Mouse (Mus musculus) intestine, embryonic 14.5 days (tissue): ENCODE data around the gene Btd. TPM values are rescaled to one million over a fixed set of nuclear protein-coding genes. Genes with fewer than 3 reads are reported as not detected.

ENCODE experiments used
- ATAC-seq: fragments of 200-750 bp; cut with Nextera tagmentation; replicated peaks from 2 replicates; pipeline ENCODE4 v1.8.0; 2017; ENCODE audit warnings: low read depth, moderate number of reproducible peaks, moderate TSS enrichment, moderate library complexity; ENCODE audit not compliant: low FRiP score, low TSS enrichment
- DNase-seq: peaks from one replicate; pipeline ENCODE4 v3.0.0-alpha.2; 2018; ENCODE audit warnings: low spot score
- H3K27ac ChIP-seq: fragments of 300-500 bp; sonication (generic); 2 replicates; pipeline ENCODE4 v1.5.1; 2014; ENCODE audit warnings: low read depth, mild to moderate bottlenecking, control low read depth
- H3K27me3 ChIP-seq: fragments of 300-500 bp; sonication (generic); replicated peaks from 2 replicates; pipeline ENCODE4 v1.6.1; 2014; ENCODE audit warnings: low read length, control low read depth; ENCODE audit not compliant: control insufficient read depth, insufficient read depth
- H3K36me3 ChIP-seq: fragments of 300-500 bp; sonication (generic); 2 replicates; pipeline ENCODE4 v1.6.1; 2014; ENCODE audit warnings: low read length, control low read depth; ENCODE audit not compliant: control insufficient read depth, insufficient read depth
- H3K4me1 ChIP-seq: fragments of 300-500 bp; sonication (generic); replicated peaks from 2 replicates; pipeline ENCODE4 v1.6.1; 2014; ENCODE audit warnings: low read length, control low read depth, mixed read lengths; ENCODE audit not compliant: control insufficient read depth, insufficient read depth
- H3K4me2 ChIP-seq: fragments of 300-500 bp; sonication (generic); 2 replicates; pipeline ENCODE4 v1.6.1; 2014; ENCODE audit warnings: low read length
- H3K4me3 ChIP-seq: fragments of 300-500 bp; sonication (generic); 2 replicates; pipeline ENCODE4 v1.5.1; 2014; ENCODE audit warnings: low read depth, low read length, control low read depth, mixed read lengths
- H3K9ac ChIP-seq: fragments of 300-500 bp; sonication (generic); 2 replicates; pipeline ENCODE4 v1.6.1; 2014; ENCODE audit warnings: mild to moderate bottlenecking, low read length
- H3K9me3 ChIP-seq: fragments of 300-500 bp; sonication (generic); 2 replicates; pipeline ENCODE4 v1.6.1; 2016; ENCODE audit warnings: low read length, control low read depth; ENCODE audit not compliant: control insufficient read depth
- WGBS: fragments of 180-500 bp; shearing (Covaris S2); extraction: QIAGEN DNeasy Blood & Tissue Kit; methylation state at CpG from one replicate; pipeline ENCODE4 v1.1.7; 2014; 5-methylcytosine and 5-hydroxymethylcytosine counted together
- polyA plus RNA-seq: library from polyadenylated mRNA; unstranded; fragments of >200 nt; fragmentation: Nextera tagmentation; extraction: Ambion mirVana; gene quantifications from 2 replicates; pipeline ENCODE4 v1.2.1, GENCODE M21; 2014

Gene Btd
- polyA plus RNA-seq, 1 experiment from 2014 or later, result 21.9 TPM

GRCm38 (mm10) chr14:31666931-31667705 is 26.3 kb downstream of the Btd start:
- peak; percentile 45 for DNase-seq
- Histone ChIP-seq H3K27ac (no peak overlapping the region), H3K4me1 (peaks cover 49% of the 10 kb centered on the region), H3K9ac (no peak overlapping the region), H3K9me3 (no peaks in the 10 kb centered on the region), H3K4me3 (no peak overlapping the region), H3K4me2 (no peak overlapping the region), H3K27me3 (no peaks in the 10 kb centered on the region), H3K36me3 (peaks cover 10% of the 10 kb centered on the region)
- no peak for ATAC-seq
- WGBS, result 95% methylated on average over 28 of the region's 28 CpGs

- WGBS, result 82% methylated on average over 6 of the region's 6 CpGs
- Histone ChIP-seq H3K4me1 (peaks cover 43% of the 10 kb centered on the region), H3K27me3 (no peaks in the 10 kb centered on the region), H3K27ac (no peak overlapping the region), H3K36me3 (peaks cover 10% of the 10 kb centered on the region), H3K9me3 (no peaks in the 10 kb centered on the region), H3K4me3 (no peak overlapping the region), H3K9ac (no peak overlapping the region), H3K4me2 (no peak overlapping the region)
- ATAC-seq (no peak), DNase-seq (peak; percentile 33)
These were observed 26.9 kb downstream of the Btd start for GRCm38 (mm10) chr14:31667741-31668140.

- Histone ChIP-seq H3K4me3 (no peak overlapping the region), H3K4me1 (peaks cover 37% of the 10 kb centered on the region), H3K27ac (0 out of 2 replicates have a peak overlapping the region, but pooled peaks have one; percentile 8), H3K9ac (no peak overlapping the region), H3K36me3 (peaks cover 10% of the 10 kb centered on the region), H3K4me2 (no peak overlapping the region), H3K9me3 (no peaks in the 10 kb centered on the region), H3K27me3 (no peaks in the 10 kb centered on the region)
- DNase-seq, result peak; percentile 49
- 85% methylated on average over 13 of the region's 13 CpGs for WGBS
- ATAC-seq, result no peak
These were observed 27.5 kb downstream of the Btd start for GRCm38 (mm10) chr14:31668326-31668725.

GRCm38 (mm10) chr14:31669161-31669611 is 28.4 kb downstream of the Btd start:
- no peaks in the 10 kb centered on the region for H3K9me3 ChIP-seq
- no peak overlapping the region for H3K4me2 ChIP-seq
- DNase-seq (peak; percentile 56), ATAC-seq (no peak)
- no peak overlapping the region for H3K4me3 ChIP-seq
- no peaks in the 10 kb centered on the region for H3K27me3 ChIP-seq
- H3K4me1 ChIP-seq, result peaks cover 29% of the 10 kb centered on the region
- no peak overlapping the region for H3K9ac ChIP-seq
- 60% methylated on average over 13 of the region's 13 CpGs for WGBS
- H3K27ac ChIP-seq, result peak overlapping the region; percentile 72; the same call in 1 of the 2 replicates
- peaks cover 10% of the 10 kb centered on the region for H3K36me3 ChIP-seq

- no peak for DNase-seq
- Histone ChIP-seq H3K4me2 (no peak overlapping the region), H3K9me3 (no peaks in the 10 kb centered on the region), H3K27me3 (no peaks in the 10 kb centered on the region), H3K4me3 (no peak overlapping the region), H3K4me1 (peaks cover 22% of the 10 kb centered on the region), H3K36me3 (peaks cover 10% of the 10 kb centered on the region), H3K27ac (peak overlapping the region; percentile 72), H3K9ac (no peak overlapping the region)
- 77% methylated on average over 15 of the region's 15 CpGs for WGBS
- ATAC-seq, result no peak
These were observed 29.0 kb downstream of the Btd start for GRCm38 (mm10) chr14:31669642-31670490.

GRCm38 (mm10) chr14:31671635-31672320 is 30.9 kb downstream of the Btd start:
- H3K27me3 ChIP-seq, result no peaks in the 10 kb centered on the region
- no peak overlapping the region for H3K27ac ChIP-seq
- peak; percentile 49 for DNase-seq

GRCm38 (mm10) chr14:31680656-31681055 is 39.8 kb downstream of the Btd start:
- Histone ChIP-seq H3K36me3 (no peaks in the 10 kb centered on the region), H3K27me3 (no peaks in the 10 kb centered on the region), H3K4me1 (no peaks in the 10 kb centered on the region), H3K4me2 (no peak overlapping the region), H3K27ac (no peak overlapping the region), H3K9ac (no peak overlapping the region), H3K4me3 (no peak overlapping the region), H3K9me3 (no peaks in the 10 kb centered on the region)
- DNase-seq (no peak), ATAC-seq (no peak)
- WGBS, result 91% methylated on average over 3 of the region's 3 CpGs

More at GRCm38 (mm10) chr14:31671635-31672320, 30.9 kb downstream of the Btd start:
- peaks cover 12% of the 10 kb centered on the region for H3K4me1 ChIP-seq
- H3K4me2 ChIP-seq, result no peak overlapping the region
- no peak overlapping the region for H3K4me3 ChIP-seq
- H3K36me3 ChIP-seq, result peaks cover 8% of the 10 kb centered on the region
- 62% methylated on average over 10 of the region's 10 CpGs for WGBS
- no peak for ATAC-seq
- H3K9ac ChIP-seq, result no peak overlapping the region
- no peaks in the 10 kb centered on the region for H3K9me3 ChIP-seq

GRCm38 (mm10) chr14:31681291-31681690 is 40.5 kb downstream of the Btd start:
- Histone ChIP-seq H3K4me2 (no peak overlapping the region), H3K36me3 (no peaks in the 10 kb centered on the region), H3K9me3 (no peaks in the 10 kb centered on the region), H3K4me3 (no peak overlapping the region), H3K4me1 (no peaks in the 10 kb centered on the region), H3K27ac (no peak overlapping the region), H3K27me3 (no peaks in the 10 kb centered on the region), H3K9ac (no peak overlapping the region)
- DNase-seq (no peak), ATAC-seq (no peak)
- WGBS, result 82% methylated on average over 9 of the region's 9 CpGs
